Mouse (Mus musculus) cerebellum, postnatal 4 days (tissue): ENCODE data around the gene Trim16.

Experiments
- DNase-seq, 2 experiments: peaks; one replicate each; pipeline ENCODE4 v3.0.0; 2022; ENCODE audit warnings: low spot score in 2 of 2, mixed read lengths in 1 of 2

The Trim16 gene

GRCm38 (mm10) chr11:62891763-62892162, 71.7 kb downstream of the Trim16 start:
- no peak for DNase-seq
